Mouse (Mus musculus) bone marrow, adult 2 months (tissue): ENCODE measurements around the gene Tigit.

Experiments used
- CTCF ChIP-seq: fragments of 200-500 bp; IDR thresholded peaks from 2 replicates; pipeline ENCODE4 v1.5.1; 2011; ENCODE audit warnings: low read length, control low read depth; ENCODE audit not compliant: control insufficient read depth, insufficient read depth
- POLR2A ChIP-seq: fragments of 200-500 bp; IDR thresholded peaks from 2 replicates; pipeline ENCODE4 v1.6.1; 2011; ENCODE audit warnings: low read depth, mild to moderate bottlenecking, control low read depth, low read length, borderline replicate concordance; ENCODE audit not compliant: control insufficient read depth

GRCm38 (mm10) chr16:43695852-43696251 is 31.9 kb upstream of the Tigit start:
- TF ChIP-seq CTCF (no peak), POLR2A (no peak)
